Mouse (Mus musculus) heart, adult 2 months (tissue): Measurements from ENCODE around the gene Wdr27. TPM values are rescaled to one million over a fixed set of nuclear protein-coding genes. Genes with fewer than 3 reads are reported as not detected.
A peak's percentile ranks its signal among the peaks of the same experiment; 100 is the strongest.

Experiments
- DNase-seq, 2 experiments: peaks; one replicate each; pipeline ENCODE4 v3.0.0; 2021
- H3K27ac ChIP-seq: fragments of 200-600 bp; 2 replicates; pipeline ENCODE4 v1.8.1; 2022
- H3K27me3 ChIP-seq: fragments of 200-500 bp; 2 replicates; pipeline ENCODE4 v1.6.1; 2012; ENCODE audit warnings: mild to moderate bottlenecking, low read length, inconsistent platforms, mixed read lengths; ENCODE audit not compliant: control insufficient read depth, insufficient read depth
- H3K36me3 ChIP-seq: fragments of 200-500 bp; 2 replicates; pipeline ENCODE4 v1.6.1; 2012; ENCODE audit warnings: low read length, inconsistent platforms; ENCODE audit not compliant: control insufficient read depth, insufficient read depth
- H3K4me1 ChIP-seq: fragments of 200-500 bp; 2 replicates; pipeline ENCODE4 v1.6.1; 2011; ENCODE audit warnings: low read length; ENCODE audit not compliant: control insufficient read depth, insufficient read depth
- H3K4me3 ChIP-seq: fragments of 200-600 bp; 2 replicates; pipeline ENCODE4 v1.8.1; 2022
- H3K79me2 ChIP-seq: fragments of 200-500 bp; replicated peaks from 2 replicates; pipeline ENCODE4 v1.6.1; 2012; ENCODE audit warnings: mild to moderate bottlenecking, inconsistent platforms, low read length, moderate library complexity, mixed read lengths; ENCODE audit not compliant: control insufficient read depth, insufficient read depth
- H3K9ac ChIP-seq: fragments of 200-500 bp; 2 replicates; pipeline ENCODE4 v1.6.1; 2012; ENCODE audit warnings: low read depth, mild to moderate bottlenecking, control low read depth, inconsistent platforms, low read length, mixed read lengths
- CTCF ChIP-seq: fragments of 200-600 bp; IDR thresholded peaks from 2 replicates; pipeline ENCODE4 v1.8.1; 2022; ENCODE audit warnings: antibody characterized with exemption, mild to moderate bottlenecking, moderate library complexity
- EP300 ChIP-seq: fragments of 200-500 bp; IDR thresholded peaks from 2 replicates; pipeline ENCODE4 v1.6.1; 2011; ENCODE audit warnings: low read depth, low read length, control low read depth; ENCODE audit not compliant: insufficient read depth
- POLR2A ChIP-seq: fragments of 200-500 bp; IDR thresholded peaks from 2 replicates; pipeline ENCODE4 v1.6.1; 2011; ENCODE audit warnings: mild to moderate bottlenecking, low read depth, low read length, control low read depth; ENCODE audit not compliant: insufficient read depth
- WGBS: fragments of 180-500 bp; shearing (Covaris S2); methylation state at CpG from one replicate; pipeline ENCODE4 v1.1.7; 2018; 5-methylcytosine and 5-hydroxymethylcytosine counted together
- intact Hi-C: fragments of 180-260 bp; cut with DNase I; formaldehyde crosslinking; loops from one replicate; pipeline ENCODE4 v1.15.1; 2025
- polyA plus RNA-seq: library from polyadenylated mRNA; depleted of rRNA; stranded (reverse); fragments of >200 nt; gene quantifications from 2 replicates; pipeline ENCODE4 v1.2.3, GENCODE M21; 2012
- total RNA-seq, 2 experiments: library from RNA; stranded (reverse); gene quantifications; 2 replicates each; pipeline ENCODE4 v1.2.3; 2021

The Wdr27 gene
- total and polyA plus RNA-seq, 3 experiments = 0.86 to 1.1 TPM; not detected in 1

- no peak for TF ChIP-seq EP300
- no peak for TF ChIP-seq POLR2A
- TF ChIP-seq CTCF = no peak
- H3K4me3 ChIP-seq = no peak overlapping the region
- no peak overlapping the region for H3K27ac ChIP-seq
- WGBS = 67% methylated on average over 3 of the region's 3 CpGs
- no peak for DNase-seq
- no peaks in the 10 kb centered on the region for H3K27me3 ChIP-seq
- H3K36me3 ChIP-seq = no peaks in the 10 kb centered on the region
- H3K4me1 ChIP-seq = 0 out of 2 replicates have a peak, but pooled peaks cover 1% of the 10 kb centered on the region
- H3K9ac ChIP-seq = no peak overlapping the region
- no peaks in the 10 kb centered on the region for H3K79me2 ChIP-seq
- intact Hi-C loops = no loop called here
Observed at GRCm38 (mm10) chr17:14847709-14848108, 95.2 kb downstream of the Wdr27 start.

- WGBS = 45% methylated on average over 5 of the region's 5 CpGs
- TF ChIP-seq EP300 (0 out of 2 replicates have a peak, but pooled peaks have one; percentile 8), POLR2A (no peak)
- Histone ChIP-seq H3K27ac (no peak overlapping the region), H3K27me3 (no peaks in the 10 kb centered on the region), H3K4me3 (no peak overlapping the region), H3K9ac (no peak overlapping the region), H3K36me3 (no peaks in the 10 kb centered on the region), H3K4me1 (0 out of 2 replicates have a peak, but pooled peaks cover 1% of the 10 kb centered on the region), H3K79me2 (no peaks in the 10 kb centered on the region)
- peak; percentile 20 to 25 for DNase-seq
- intact Hi-C loops = no loop called here
Observed at GRCm38 (mm10) chr17:14846880-14847279, 96.1 kb downstream of the Wdr27 start.

- Histone ChIP-seq H3K36me3 (no peaks in the 10 kb centered on the region), H3K4me3 (no peak overlapping the region), H3K9ac (no peak overlapping the region), H3K4me1 (peaks cover 2% of the 10 kb centered on the region), H3K79me2 (no peaks in the 10 kb centered on the region), H3K27me3 (no peaks in the 10 kb centered on the region), H3K27ac (no peak overlapping the region)
- WGBS = 36% methylated on average over 6 of the region's 6 CpGs
- no peak for TF ChIP-seq CTCF
- no peak for TF ChIP-seq POLR2A
- no peak for TF ChIP-seq EP300
- intact Hi-C loops = no loop called here
- DNase-seq = no peak
Observed at GRCm38 (mm10) chr17:14826715-14827295, 116.2 kb downstream of the Wdr27 start.

- DNase-seq = peak in 1 of 2 experiments; percentile 9
- 51% methylated on average over 5 of the region's 5 CpGs for WGBS
- no peak overlapping the region for H3K9ac ChIP-seq
- H3K36me3 ChIP-seq = no peaks in the 10 kb centered on the region
- no peak for TF ChIP-seq EP300
- no peak for TF ChIP-seq CTCF
- TF ChIP-seq POLR2A = no peak
- H3K4me3 ChIP-seq = no peak overlapping the region
- no peaks in the 10 kb centered on the region for H3K79me2 ChIP-seq
- peaks cover 2% of the 10 kb centered on the region; the same call in 1 of the 2 replicates for H3K27me3 ChIP-seq
- peaks cover 2% of the 10 kb centered on the region for H3K4me1 ChIP-seq
- H3K27ac ChIP-seq = no peak overlapping the region
- intact Hi-C loops = no loop called here
Observed at GRCm38 (mm10) chr17:14824938-14825337, 118.0 kb downstream of the Wdr27 start.

- whole genome bisulfite sequencing = 64% methylated on average over 2 of the region's 2 CpGs
- no peak overlapping the region for H3K9ac ChIP-seq
- no peaks in the 10 kb centered on the region for H3K4me1 ChIP-seq
- H3K27me3 ChIP-seq = peaks cover 2% of the 10 kb centered on the region; the same call in 1 of the 2 replicates
- H3K27ac ChIP-seq = no peak overlapping the region
- H3K36me3 ChIP-seq = no peaks in the 10 kb centered on the region
- intact Hi-C loops = no loop called here
- no peak for DNase-seq
- H3K79me2 ChIP-seq = no peaks in the 10 kb centered on the region
- TF ChIP-seq POLR2A (no peak), EP300 (no peak), CTCF (no peak)
- no peak overlapping the region for H3K4me3 ChIP-seq
Observed at GRCm38 (mm10) chr17:14817975-14818374, 125.0 kb downstream of the Wdr27 start.

GRCm38 (mm10) chr17:14816107-14816506, 126.9 kb downstream of the Wdr27 start:
- Histone ChIP-seq H3K9ac (no peak overlapping the region), H3K4me3 (no peak overlapping the region), H3K27me3 (no peaks in the 10 kb centered on the region), H3K79me2 (no peaks in the 10 kb centered on the region), H3K36me3 (no peaks in the 10 kb centered on the region), H3K27ac (no peak overlapping the region), H3K4me1 (no peaks in the 10 kb centered on the region)
- no peak for TF ChIP-seq CTCF
- TF ChIP-seq EP300 = no peak
- TF ChIP-seq POLR2A = no peak
- DNase-seq = no peak
- 57% methylated on average over 3 of the region's 3 CpGs for whole genome bisulfite sequencing
- intact Hi-C loops = no loop called here
